Mouse (Mus musculus): ENCODE results near the gene Phc3. TPM values are rescaled to one million over a fixed set of nuclear protein-coding genes. Genes with fewer than 3 reads are reported as not detected.

Gene Phc3
- polyA plus RNA-seq, 1 experiment, result 4.8 TPM

DNA sequence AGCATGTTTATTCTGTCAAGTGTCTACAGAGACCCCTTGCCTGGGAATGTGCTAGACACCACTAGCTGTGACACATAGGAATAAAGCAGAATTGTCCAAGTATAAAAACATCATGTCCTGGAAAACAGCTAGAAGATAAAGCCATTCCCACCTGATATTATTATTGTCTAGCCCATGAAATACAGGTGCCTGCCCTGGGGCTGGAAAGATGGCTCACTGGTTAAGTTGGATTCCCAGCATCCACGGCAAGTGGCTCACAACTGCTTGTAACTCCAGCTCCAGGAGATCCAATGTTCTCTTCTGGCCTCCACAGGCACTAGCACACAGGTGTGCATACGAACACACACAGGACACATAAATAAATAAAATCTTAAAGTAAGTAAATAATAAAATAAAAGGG is 10.5 kb downstream of the Phc3 start:
- Histone ChIP-seq H3ac (ENCODE audit: control insufficient read depth, insufficient read length) (no peak overlapping the region), H3K4me2 (ENCODE audit: low read depth) (no peak overlapping the region), H3K27me3 (ENCODE audit: control insufficient read depth, insufficient read depth, insufficient read length) (no peaks in the 10 kb centered on the region), H3K4me3 (no peak overlapping the region), H3K79me2 (ENCODE audit: control insufficient read depth, insufficient read depth) (peaks cover 8% of the 10 kb centered on the region), H3K36me3 (ENCODE audit: control insufficient read depth, insufficient read depth) (peaks cover 77% of the 10 kb centered on the region)
- TF ChIP-seq POLR2A (IDR thresholded peaks at IDR 0.05; ENCODE audit: insufficient read length, low read depth) (no peak), TCF12 (IDR thresholded peaks at IDR 0.05; ENCODE audit: insufficient read depth, poor library complexity, severe bottlenecking) (no peak), MYOG (IDR thresholded peaks at IDR 0.05; ENCODE audit: control insufficient read depth in 1 of 3, insufficient read depth in 1 of 3, insufficient read length in 2 of 3, low read depth in 2 of 3) (no peak)

DNA sequence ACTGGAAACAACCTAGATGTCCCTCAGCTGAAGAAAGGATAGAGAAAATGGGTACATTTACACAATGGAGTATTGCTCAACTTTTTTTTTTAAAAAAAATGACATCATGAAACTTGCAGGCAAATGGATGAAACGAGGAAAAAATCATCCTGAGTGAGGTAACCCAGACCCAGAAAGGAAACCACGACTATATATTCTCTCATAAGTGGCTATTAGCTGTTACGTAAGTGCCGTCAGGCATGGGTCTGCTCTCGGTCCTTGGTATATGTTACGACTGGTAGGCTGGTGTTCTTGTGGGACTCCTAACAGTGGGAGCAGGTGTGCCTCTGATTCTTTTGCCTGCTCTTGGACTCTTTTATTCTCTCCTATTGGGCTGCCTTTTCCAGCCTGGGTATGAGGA is 12.9 kb downstream of the Phc3 start:
- Histone ChIP-seq H3K36me3 (ENCODE audit: control insufficient read depth, insufficient read depth) (peaks cover 69% of the 10 kb centered on the region), H3ac (ENCODE audit: control insufficient read depth, insufficient read length) (no peak overlapping the region), H3K4me2 (ENCODE audit: low read depth) (no peak overlapping the region), H3K27me3 (ENCODE audit: control insufficient read depth, insufficient read depth, insufficient read length) (no peaks in the 10 kb centered on the region), H3K4me3 (no peak overlapping the region), H3K79me2 (ENCODE audit: control insufficient read depth, insufficient read depth) (no peaks in the 10 kb centered on the region)
- TF ChIP-seq REST (IDR thresholded peaks at IDR 0.05; ENCODE audit: insufficient read depth, insufficient read length) (no peak), SRF (IDR thresholded peaks at IDR 0.05; ENCODE audit: control insufficient read depth, insufficient read length, low read depth) (no peak), CEBPB (IDR thresholded peaks at IDR 0.05; ENCODE audit: insufficient read depth, poor library complexity, severe bottlenecking) (no peak), MYOD1 (IDR thresholded peaks at IDR 0.05; ENCODE audit: control insufficient read depth in 1 of 3, insufficient read length in 2 of 3, low read depth in 2 of 3) (no peak), USF1 (IDR thresholded peaks at IDR 0.05; ENCODE audit: low read depth) (no peak), E2F4 (IDR thresholded peaks at IDR 0.05; ENCODE audit: insufficient read depth) (no peak), TCF3 (IDR thresholded peaks at IDR 0.05; ENCODE audit: insufficient read length, low read depth) (no peak), MAX (IDR thresholded peaks at IDR 0.05; ENCODE audit: low read depth) (no peak), POLR2AphosphoS2 (IDR thresholded peaks at IDR 0.05; ENCODE audit: insufficient read length, low read depth) (no peak), MYOG (IDR thresholded peaks at IDR 0.05; ENCODE audit: control insufficient read depth in 1 of 3, insufficient read depth in 1 of 3, insufficient read length in 2 of 3, low read depth in 2 of 3) (no peak), TCF12 (IDR thresholded peaks at IDR 0.05; ENCODE audit: insufficient read depth, poor library complexity, severe bottlenecking) (no peak), POLR2A (IDR thresholded peaks at IDR 0.05; ENCODE audit: insufficient read length, low read depth) (no peak)

DNA sequence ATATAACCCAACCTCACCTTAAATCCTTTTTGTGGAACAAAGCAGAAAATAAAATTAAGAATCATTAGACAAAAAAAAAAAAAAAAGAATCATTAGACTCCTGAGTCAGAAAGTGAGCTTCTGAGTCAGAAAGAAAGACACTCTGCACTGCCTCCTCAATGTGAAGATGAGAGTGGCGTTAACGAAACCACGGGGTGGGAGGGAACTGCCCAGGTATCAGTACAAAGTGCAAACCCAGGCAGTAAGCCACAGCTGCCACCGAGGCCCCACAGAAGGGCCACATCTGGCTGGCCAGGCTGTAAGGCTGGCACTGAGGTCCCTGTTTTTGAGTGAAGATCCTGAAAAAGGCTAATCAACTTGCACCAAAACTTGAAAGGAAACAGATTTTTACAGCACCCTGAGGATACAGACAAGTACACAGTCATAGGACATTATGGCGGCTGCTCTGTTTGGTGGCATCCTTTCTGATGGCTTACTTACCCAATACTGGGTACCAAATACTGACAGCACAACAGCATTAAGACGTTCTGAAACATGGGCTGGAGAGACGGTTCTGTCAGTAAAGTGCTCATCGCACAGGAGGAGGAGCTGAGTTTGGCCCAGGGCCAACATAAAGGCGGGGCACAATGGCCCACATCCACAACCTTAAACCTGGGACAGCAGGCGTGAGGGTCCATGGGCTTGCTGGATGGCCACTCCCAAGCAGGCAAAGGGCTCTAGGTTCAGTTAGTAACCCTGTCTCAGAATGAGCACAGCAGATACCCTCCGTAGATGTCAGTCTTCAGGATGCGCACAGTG is 16.7 kb downstream of the Phc3 start:
- no peaks in the 10 kb centered on the region for H3K79me2 ChIP-seq (ENCODE audit: control insufficient read depth, insufficient read depth)
- no peak overlapping the region for H3K4me2 ChIP-seq (ENCODE audit: low read depth)
- no peaks in the 10 kb centered on the region for H3K27me3 ChIP-seq (ENCODE audit: control insufficient read depth, insufficient read depth, insufficient read length)
- H3K36me3 ChIP-seq (ENCODE audit: control insufficient read depth, insufficient read depth), result peaks cover 52% of the 10 kb centered on the region
- no peak overlapping the region for H3K4me3 ChIP-seq
- TF ChIP-seq TCF3 (IDR thresholded peaks at IDR 0.05; ENCODE audit: insufficient read length, low read depth) (no peak), POLR2A (IDR thresholded peaks at IDR 0.05; ENCODE audit: insufficient read length, low read depth) (no peak), MYOG (IDR thresholded peaks at IDR 0.05; ENCODE audit: control insufficient read depth in 1 of 3, insufficient read depth in 1 of 3, insufficient read length in 2 of 3, low read depth in 2 of 3) (no peak)
- no peak overlapping the region for H3ac ChIP-seq (ENCODE audit: control insufficient read depth, insufficient read length)

DNA sequence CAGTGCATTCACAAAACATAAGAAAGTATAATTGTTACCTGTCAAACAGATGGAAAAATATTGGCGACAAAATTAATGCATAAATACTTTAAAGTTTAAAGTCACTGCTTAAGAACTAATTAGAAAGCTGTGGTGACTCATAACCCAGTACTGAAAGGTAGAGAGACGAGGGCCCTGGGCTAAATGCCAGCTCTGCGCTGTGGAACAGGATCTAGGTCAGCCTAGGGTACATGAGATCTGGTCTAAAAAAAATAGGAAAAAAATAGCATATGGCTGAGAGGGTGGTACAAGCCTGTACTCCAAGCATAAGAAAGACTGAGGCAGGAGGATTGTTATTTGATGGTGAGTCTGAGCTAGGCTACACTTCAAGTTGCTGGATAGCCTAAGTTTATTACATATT is 17.6 kb downstream of the Phc3 start:
- Histone ChIP-seq H3K4me3 (no peak overlapping the region), H3K4me2 (ENCODE audit: low read depth) (no peak overlapping the region), H3K27me3 (ENCODE audit: control insufficient read depth, insufficient read depth, insufficient read length) (no peaks in the 10 kb centered on the region), H3ac (ENCODE audit: control insufficient read depth, insufficient read length) (no peak overlapping the region), H3K36me3 (ENCODE audit: control insufficient read depth, insufficient read depth) (peaks cover 58% of the 10 kb centered on the region), H3K79me2 (ENCODE audit: control insufficient read depth, insufficient read depth) (no peaks in the 10 kb centered on the region)
- no peak for TF ChIP-seq MYOG (IDR thresholded peaks at IDR 0.05; ENCODE audit: control insufficient read depth in 1 of 3, insufficient read depth in 1 of 3, insufficient read length in 2 of 3, low read depth in 2 of 3)
- TF ChIP-seq USF1 (IDR thresholded peaks at IDR 0.05; ENCODE audit: low read depth), result no peak
- TF ChIP-seq POLR2AphosphoS2 (IDR thresholded peaks at IDR 0.05; ENCODE audit: insufficient read length, low read depth), result no peak
- TF ChIP-seq CEBPB (IDR thresholded peaks at IDR 0.05; ENCODE audit: insufficient read depth, poor library complexity, severe bottlenecking), result no peak
- TF ChIP-seq MAX (IDR thresholded peaks at IDR 0.05; ENCODE audit: low read depth), result no peak
- no peak for TF ChIP-seq TCF3 (IDR thresholded peaks at IDR 0.05; ENCODE audit: insufficient read length, low read depth)
- TF ChIP-seq TCF12 (IDR thresholded peaks at IDR 0.05; ENCODE audit: insufficient read depth, poor library complexity, severe bottlenecking), result no peak
- no peak for TF ChIP-seq REST (IDR thresholded peaks at IDR 0.05; ENCODE audit: insufficient read depth, insufficient read length)
- TF ChIP-seq E2F4 (IDR thresholded peaks at IDR 0.05; ENCODE audit: insufficient read depth), result no peak
- no peak for TF ChIP-seq MYOD1 (IDR thresholded peaks at IDR 0.05; ENCODE audit: control insufficient read depth in 1 of 3, insufficient read length in 2 of 3, low read depth in 2 of 3)
- no peak for TF ChIP-seq SRF (IDR thresholded peaks at IDR 0.05; ENCODE audit: control insufficient read depth, insufficient read length, low read depth)
- no peak for TF ChIP-seq POLR2A (IDR thresholded peaks at IDR 0.05; ENCODE audit: insufficient read length, low read depth)

DNA sequence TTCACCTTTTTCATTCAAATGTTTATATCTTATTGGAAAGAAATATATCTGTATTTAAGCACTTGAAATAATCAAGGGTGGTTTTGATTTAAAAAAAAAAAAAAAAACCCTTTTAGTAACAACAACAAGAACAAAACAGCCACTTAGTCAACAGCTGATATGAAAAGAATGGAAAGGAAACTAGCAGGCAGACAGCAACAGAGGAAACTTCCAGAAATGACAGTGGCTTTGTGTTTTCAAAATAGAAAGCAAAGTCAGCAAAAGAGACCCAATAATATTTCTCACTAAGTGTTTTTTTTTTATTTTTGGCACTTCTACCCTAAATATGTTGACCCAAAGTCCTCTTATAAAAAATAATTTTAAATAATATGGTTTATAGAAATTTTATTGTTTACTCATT is 34.8 kb downstream of the Phc3 start:
- peaks cover 18% of the 10 kb centered on the region for H3K36me3 ChIP-seq (ENCODE audit: control insufficient read depth, insufficient read depth)
- no peaks in the 10 kb centered on the region for H3K79me2 ChIP-seq (ENCODE audit: control insufficient read depth, insufficient read depth)
- no peak overlapping the region for H3ac ChIP-seq (ENCODE audit: control insufficient read depth, insufficient read length)
- H3K27me3 ChIP-seq (ENCODE audit: control insufficient read depth, insufficient read depth, insufficient read length), result no peaks in the 10 kb centered on the region
- TF ChIP-seq E2F4 (IDR thresholded peaks at IDR 0.05; ENCODE audit: insufficient read depth), result no peak
- TF ChIP-seq MYOD1 (IDR thresholded peaks at IDR 0.05; ENCODE audit: control insufficient read depth in 1 of 3, insufficient read length in 2 of 3, low read depth in 2 of 3), result no peak
- no peak for TF ChIP-seq USF1 (IDR thresholded peaks at IDR 0.05; ENCODE audit: low read depth)
- TF ChIP-seq TCF3 (IDR thresholded peaks at IDR 0.05; ENCODE audit: insufficient read length, low read depth), result no peak
- TF ChIP-seq MYOG (IDR thresholded peaks at IDR 0.05; ENCODE audit: control insufficient read depth in 1 of 3, insufficient read depth in 1 of 3, insufficient read length in 2 of 3, low read depth in 2 of 3), result no peak
- TF ChIP-seq MAX (IDR thresholded peaks at IDR 0.05; ENCODE audit: low read depth), result no peak
- no peak for TF ChIP-seq REST (IDR thresholded peaks at IDR 0.05; ENCODE audit: insufficient read depth, insufficient read length)
- TF ChIP-seq POLR2AphosphoS2 (IDR thresholded peaks at IDR 0.05; ENCODE audit: insufficient read length, low read depth), result no peak
- no peak for TF ChIP-seq CEBPB (IDR thresholded peaks at IDR 0.05; ENCODE audit: insufficient read depth, poor library complexity, severe bottlenecking)
- no peak for TF ChIP-seq TCF12 (IDR thresholded peaks at IDR 0.05; ENCODE audit: insufficient read depth, poor library complexity, severe bottlenecking)
- H3K4me2 ChIP-seq (ENCODE audit: low read depth), result no peak overlapping the region
- H3K4me3 ChIP-seq, result no peak overlapping the region

All from myocyte (in vitro differentiated cells).